Mouse (Mus musculus): ENCODE data around the gene Pik3cb.

GRCm38 (mm10) chr9:99111085-99111484 lies 29.3 kb downstream of the Pik3cb start:
- TF ChIP-seq USF1 (IDR thresholded peaks at IDR 0.05; ENCODE audit: low read depth) (no peak), CTCF (IDR thresholded peaks at IDR 0.05; ENCODE audit: control insufficient read depth, insufficient read depth, insufficient read length) (no peak), MYOD1 (IDR thresholded peaks at IDR 0.05; ENCODE audit: control insufficient read depth, insufficient read length, low read depth) (no peak), CEBPB (IDR thresholded peaks at IDR 0.05; ENCODE audit: low read depth) (no peak)

Data from C2C12 (cell line).